Mouse (Mus musculus): ENCODE measurements around the gene Adamtsl1. TPM values are rescaled to one million over a fixed set of nuclear protein-coding genes. Genes with fewer than 3 reads are reported as not detected.

The Adamtsl1 gene
- polyA plus RNA-seq, 1 experiment from 2014 or later: 10.2 TPM

DNA sequence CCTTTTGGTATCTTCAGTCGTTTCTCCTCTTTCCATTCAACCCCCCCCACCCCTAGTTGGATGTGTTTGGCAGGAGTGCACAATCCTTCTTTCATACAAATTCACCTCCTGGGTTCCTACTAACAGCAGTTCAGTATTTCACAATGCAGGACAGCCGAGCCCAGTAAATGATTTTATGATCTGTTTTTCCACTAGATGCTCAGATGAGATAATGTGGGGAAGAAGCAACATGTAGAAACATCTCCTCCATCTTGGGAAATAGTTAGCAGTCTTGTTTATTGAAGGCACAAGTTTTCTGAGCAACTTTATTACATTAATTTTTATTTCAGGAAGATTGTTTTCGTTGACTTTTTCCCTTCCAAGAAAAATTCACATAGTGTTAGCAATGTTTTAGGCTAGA, 40.7 kb downstream of the Adamtsl1 start:
- H3K9ac ChIP-seq (ENCODE audit: low read depth, low read length): no peak overlapping the region
- 63% methylated on average over 3 of the region's 3 CpGs for WGBS
- H3K9me3 ChIP-seq (replicated peaks; ENCODE audit: low read length): no peaks in the 10 kb centered on the region
- ATAC-seq (replicated peaks; ENCODE audit: low FRiP score, low read depth) (no peak), DNase-seq (ENCODE audit: low spot score) (peak; percentile 26)
- H3K27ac ChIP-seq: no peak overlapping the region
- H3K36me3 ChIP-seq (ENCODE audit: insufficient read depth, low read length): no peaks in the 10 kb centered on the region
- no peaks in the 10 kb centered on the region for H3K4me1 ChIP-seq (replicated peaks; ENCODE audit: insufficient read depth, low read length)
- no peaks in the 10 kb centered on the region for H3K27me3 ChIP-seq (ENCODE audit: insufficient read depth, low read length)
- no peak for TF ChIP-seq CTCF (IDR thresholded peaks at IDR 0.05; ENCODE audit: low read depth)
- H3K4me2 ChIP-seq (ENCODE audit: low read length): no peak overlapping the region
- no peak overlapping the region for H3K4me3 ChIP-seq (replicated peaks; ENCODE audit: low read depth, low read length)

- no peak overlapping the region for H3K4me3 ChIP-seq (replicated peaks; ENCODE audit: low read depth, low read length)
- H3K4me2 ChIP-seq (ENCODE audit: low read length): no peak overlapping the region
- no peak overlapping the region for H3K9ac ChIP-seq (ENCODE audit: low read depth, low read length)
- no peaks in the 10 kb centered on the region for H3K9me3 ChIP-seq (replicated peaks; ENCODE audit: low read length)
- no peak for ATAC-seq (replicated peaks; ENCODE audit: low FRiP score, low read depth)
- H3K4me1 ChIP-seq (replicated peaks; ENCODE audit: insufficient read depth, low read length): no peaks in the 10 kb centered on the region
- no peak overlapping the region for H3K27ac ChIP-seq
- no peaks in the 10 kb centered on the region for H3K36me3 ChIP-seq (ENCODE audit: insufficient read depth, low read length)
- TF ChIP-seq CTCF (IDR thresholded peaks at IDR 0.05; ENCODE audit: low read depth): no peak
- DNase-seq (ENCODE audit: low spot score): peak; percentile 1
- no peaks in the 10 kb centered on the region for H3K27me3 ChIP-seq (ENCODE audit: insufficient read depth, low read length)
- 71% methylated on average over 6 of the region's 6 CpGs for WGBS
Observed at GRCm38 (mm10) chr4:85559753-85560152, 45.8 kb downstream of the Adamtsl1 start.

GRCm38 (mm10) chr4:85585426-85585825, 71.5 kb downstream of the Adamtsl1 start:
- Histone ChIP-seq H3K36me3 (ENCODE audit: insufficient read depth, low read length) (no peaks in the 10 kb centered on the region), H3K4me3 (replicated peaks; ENCODE audit: low read depth, low read length) (no peak overlapping the region), H3K27ac (no peak overlapping the region), H3K27me3 (ENCODE audit: insufficient read depth, low read length) (no peaks in the 10 kb centered on the region), H3K4me1 (replicated peaks; ENCODE audit: insufficient read depth, low read length) (no peaks in the 10 kb centered on the region), H3K4me2 (ENCODE audit: low read length) (no peak overlapping the region), H3K9me3 (replicated peaks; ENCODE audit: low read length) (no peaks in the 10 kb centered on the region), H3K9ac (ENCODE audit: low read depth, low read length) (no peak overlapping the region)
- no peak for TF ChIP-seq CTCF (IDR thresholded peaks at IDR 0.05; ENCODE audit: low read depth)
- 58% methylated on average over 2 of the region's 2 CpGs for WGBS
- DNase-seq (ENCODE audit: low spot score): no peak
- ATAC-seq (replicated peaks; ENCODE audit: low FRiP score, low read depth): no peak

DNA sequence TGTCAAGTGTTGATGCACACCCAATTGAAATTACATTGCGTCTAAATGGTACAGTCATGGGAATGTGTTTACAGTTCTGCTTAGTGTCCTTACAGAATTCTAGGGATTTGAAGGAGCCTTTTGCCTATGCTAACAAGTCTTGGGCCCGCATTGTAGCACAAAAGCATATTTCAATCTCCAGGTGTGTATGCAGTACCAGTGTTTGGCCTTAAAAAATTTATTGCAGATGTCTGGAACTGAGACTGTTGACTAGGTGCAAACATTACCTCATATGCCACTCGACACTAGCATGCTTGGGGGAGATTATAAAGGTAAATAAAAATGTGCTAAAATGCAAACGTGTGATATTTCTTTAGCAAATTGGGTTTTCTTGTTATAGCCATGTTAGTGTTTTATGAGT, 75.0 kb downstream of the Adamtsl1 start:
- ATAC-seq (replicated peaks; ENCODE audit: low FRiP score, low read depth): no peak
- Histone ChIP-seq H3K4me2 (ENCODE audit: low read length) (no peak overlapping the region), H3K9me3 (replicated peaks; ENCODE audit: low read length) (no peaks in the 10 kb centered on the region), H3K4me3 (replicated peaks; ENCODE audit: low read depth, low read length) (no peak overlapping the region), H3K27ac (no peak overlapping the region), H3K4me1 (replicated peaks; ENCODE audit: insufficient read depth, low read length) (no peaks in the 10 kb centered on the region), H3K36me3 (ENCODE audit: insufficient read depth, low read length) (no peaks in the 10 kb centered on the region), H3K9ac (ENCODE audit: low read depth, low read length) (no peak overlapping the region), H3K27me3 (ENCODE audit: insufficient read depth, low read length) (no peaks in the 10 kb centered on the region)
- TF ChIP-seq CTCF (IDR thresholded peaks at IDR 0.05; ENCODE audit: low read depth): no peak
- WGBS: 75% methylated on average over 4 of the region's 4 CpGs
- DNase-seq (ENCODE audit: low spot score): no peak

- no peak overlapping the region for H3K4me3 ChIP-seq (replicated peaks; ENCODE audit: low read depth, low read length)
- no peak overlapping the region for H3K9ac ChIP-seq (ENCODE audit: low read depth, low read length)
- no peak overlapping the region for H3K4me2 ChIP-seq (ENCODE audit: low read length)
- no peaks in the 10 kb centered on the region for H3K9me3 ChIP-seq (replicated peaks; ENCODE audit: low read length)
- no peak overlapping the region for H3K27ac ChIP-seq
- peak; percentile 12 for DNase-seq (ENCODE audit: low spot score)
- TF ChIP-seq CTCF (IDR thresholded peaks at IDR 0.05; ENCODE audit: low read depth): no peak
- WGBS: 66% methylated on average over 7 of the region's 7 CpGs
- no peaks in the 10 kb centered on the region for H3K4me1 ChIP-seq (replicated peaks; ENCODE audit: insufficient read depth, low read length)
- no peak for ATAC-seq (replicated peaks; ENCODE audit: low FRiP score, low read depth)
- no peaks in the 10 kb centered on the region for H3K27me3 ChIP-seq (ENCODE audit: insufficient read depth, low read length)
- H3K36me3 ChIP-seq (ENCODE audit: insufficient read depth, low read length): no peaks in the 10 kb centered on the region
Observed at GRCm38 (mm10) chr4:85591037-85591436, 77.1 kb downstream of the Adamtsl1 start.

DNA sequence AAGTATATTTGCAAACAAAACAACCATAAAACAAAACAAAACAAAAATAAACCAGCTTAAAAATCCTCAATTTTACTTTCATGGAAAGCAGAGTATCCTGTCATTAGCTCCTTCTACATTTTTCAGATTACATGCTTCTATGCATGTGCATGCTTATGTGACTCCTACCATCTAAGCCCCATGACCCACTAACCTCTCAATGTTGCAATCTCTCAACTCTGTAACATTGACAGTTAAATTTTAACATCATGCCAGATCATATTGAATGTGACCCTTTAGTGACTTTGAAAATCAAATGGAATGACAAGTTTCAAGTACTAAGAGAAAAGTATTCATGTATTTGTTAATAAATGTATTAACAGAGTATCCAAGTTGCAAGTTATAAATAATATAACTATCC, 80.2 kb downstream of the Adamtsl1 start:
- ATAC-seq (replicated peaks; ENCODE audit: low FRiP score, low read depth) (no peak), DNase-seq (ENCODE audit: low spot score) (no peak)
- Histone ChIP-seq H3K36me3 (ENCODE audit: insufficient read depth, low read length) (no peaks in the 10 kb centered on the region), H3K27ac (no peak overlapping the region), H3K4me2 (ENCODE audit: low read length) (no peak overlapping the region), H3K9ac (ENCODE audit: low read depth, low read length) (no peak overlapping the region), H3K27me3 (ENCODE audit: insufficient read depth, low read length) (no peaks in the 10 kb centered on the region), H3K4me1 (replicated peaks; ENCODE audit: insufficient read depth, low read length) (no peaks in the 10 kb centered on the region), H3K4me3 (replicated peaks; ENCODE audit: low read depth, low read length) (no peak overlapping the region), H3K9me3 (replicated peaks; ENCODE audit: low read length) (no peaks in the 10 kb centered on the region)
- no peak for TF ChIP-seq CTCF (IDR thresholded peaks at IDR 0.05; ENCODE audit: low read depth)

DNA sequence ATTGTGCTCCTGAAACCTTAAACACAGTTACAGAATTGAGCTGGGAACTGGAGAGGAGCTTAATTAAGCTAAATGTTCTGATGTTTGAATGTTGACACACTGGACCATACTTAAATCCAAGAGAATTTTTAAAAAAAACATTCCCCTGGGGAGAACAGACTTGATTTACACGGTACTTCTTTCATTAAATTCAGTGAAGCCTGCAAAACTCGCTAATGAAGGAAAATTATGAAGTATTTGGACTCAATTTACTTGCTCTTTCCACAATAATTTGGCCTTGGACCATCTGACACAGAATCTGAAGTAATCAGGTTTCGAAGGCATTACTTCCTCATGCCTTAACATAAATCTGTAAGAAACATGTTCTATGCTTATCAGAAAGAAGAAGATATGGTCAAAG, 99.4 kb downstream of the Adamtsl1 start:
- DNase-seq (ENCODE audit: low spot score): no peak
- Histone ChIP-seq H3K4me2 (ENCODE audit: low read length) (no peak overlapping the region), H3K4me3 (replicated peaks; ENCODE audit: low read depth, low read length) (no peak overlapping the region), H3K36me3 (ENCODE audit: insufficient read depth, low read length) (no peaks in the 10 kb centered on the region), H3K27ac (no peak overlapping the region), H3K9me3 (replicated peaks; ENCODE audit: low read length) (no peaks in the 10 kb centered on the region), H3K4me1 (replicated peaks; ENCODE audit: insufficient read depth, low read length) (no peaks in the 10 kb centered on the region), H3K27me3 (ENCODE audit: insufficient read depth, low read length) (no peaks in the 10 kb centered on the region), H3K9ac (ENCODE audit: low read depth, low read length) (no peak overlapping the region)
- no peak for TF ChIP-seq CTCF (IDR thresholded peaks at IDR 0.05; ENCODE audit: low read depth)
- no peak for ATAC-seq (replicated peaks; ENCODE audit: low FRiP score, low read depth)
- WGBS: 66% methylated on average over 3 of the region's 3 CpGs
